Mouse (Mus musculus): ENCODE data around the gene Inpp5k.

DNA sequence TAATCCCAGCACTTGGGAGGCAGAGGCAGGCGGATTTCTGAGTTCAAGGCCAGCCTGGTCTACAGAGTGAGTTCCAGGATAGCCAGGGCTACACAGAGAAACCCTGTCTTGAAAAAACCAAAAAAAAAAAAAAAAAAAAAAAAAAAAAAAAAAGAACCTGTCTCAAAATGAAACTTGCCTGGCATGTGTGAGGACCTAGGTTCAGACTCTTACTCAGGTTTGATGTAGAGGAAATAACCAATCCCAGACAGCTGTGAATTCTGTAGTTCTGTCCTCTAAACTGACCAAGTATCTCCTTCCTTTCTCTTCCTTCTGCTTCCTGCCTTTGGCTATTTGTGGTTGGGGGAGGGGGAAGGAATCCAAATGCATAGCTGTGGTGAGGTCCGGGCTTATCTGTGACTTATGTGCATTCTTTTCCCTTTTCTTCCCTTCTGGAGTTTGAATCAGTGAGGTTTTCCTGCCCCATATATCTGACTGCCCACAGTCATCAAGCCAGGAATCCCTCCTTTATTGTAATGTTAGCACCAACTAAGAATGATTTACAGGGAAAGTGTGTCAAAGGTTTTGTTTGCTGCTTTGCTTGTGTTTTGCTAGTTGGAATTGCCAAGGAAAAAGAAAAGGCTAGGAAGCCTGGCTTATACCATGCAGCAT, 56.7 kb downstream of the Inpp5k start:
- no peak for TF ChIP-seq CTCF (IDR thresholded peaks at IDR 0.05)
- TF ChIP-seq EP300 (IDR thresholded peaks at IDR 0.05) = no peak

All from lung, postnatal 0 days (tissue).